Mouse (Mus musculus) myocyte (in vitro differentiated cells): ENCODE measurements around the gene Cda. TPM values are rescaled to one million over a fixed set of nuclear protein-coding genes. Genes with fewer than 3 reads are reported as not detected.

Experiments
- H3K27me3 ChIP-seq: one replicate; pipeline ENCODE4 v1.6.1; 2011; ENCODE audit not compliant: control insufficient read depth, insufficient read depth, insufficient read length
- H3K36me3 ChIP-seq: one replicate; pipeline ENCODE4 v1.6.1; 2011; ENCODE audit not compliant: control insufficient read depth, insufficient read depth
- H3K4me2 ChIP-seq: one replicate; pipeline ENCODE4 v1.6.1; 2011; ENCODE audit warnings: low read depth, control low read depth
- H3K4me3 ChIP-seq: one replicate; pipeline ENCODE4 v1.5.1; 2011; ENCODE audit warnings: mild to moderate bottlenecking, control low read depth, moderate library complexity
- H3K79me2 ChIP-seq: one replicate; pipeline ENCODE4 v1.6.1; 2011; ENCODE audit not compliant: control insufficient read depth, insufficient read depth
- H3ac ChIP-seq: one replicate; pipeline ENCODE4 v1.6.1; 2011; ENCODE audit not compliant: control insufficient read depth, insufficient read length
- CEBPB ChIP-seq: IDR thresholded peaks from 2 replicates; pipeline ENCODE4 v1.6.1; 2011; ENCODE audit warnings: mild to moderate bottlenecking, moderate library complexity; ENCODE audit not compliant: poor library complexity, insufficient read depth, severe bottlenecking
- E2F4 ChIP-seq: IDR thresholded peaks from one replicate; pipeline ENCODE4 v1.6.1; 2011; ENCODE audit warnings: mild to moderate bottlenecking, control low read depth, moderate library complexity; ENCODE audit not compliant: insufficient read depth
- MAX ChIP-seq: IDR thresholded peaks from one replicate; pipeline ENCODE4 v1.6.1; 2011; ENCODE audit warnings: low read depth, mild to moderate bottlenecking, control low read depth
- MYOD1 ChIP-seq, 3 experiments: IDR thresholded peaks; one replicate each; pipeline ENCODE4 v1.6.1; 2011; ENCODE audit warnings: control low read depth in 2 of 3, low read depth in 2 of 3, mild to moderate bottlenecking in 2 of 3, moderate library complexity in 1 of 3; ENCODE audit not compliant: insufficient read length in 2 of 3, control insufficient read depth in 1 of 3
- MYOG ChIP-seq, 3 experiments: IDR thresholded peaks; one replicate each; pipeline ENCODE4 v1.6.1; 2011; ENCODE audit warnings: control low read depth in 2 of 3, low read depth in 2 of 3, mild to moderate bottlenecking in 2 of 3; ENCODE audit not compliant: insufficient read length in 2 of 3, control insufficient read depth in 1 of 3, insufficient read depth in 1 of 3
- POLR2A ChIP-seq: IDR thresholded peaks from one replicate; pipeline ENCODE4 v1.6.1; 2011; ENCODE audit warnings: low read depth, mild to moderate bottlenecking, control low read depth, moderate library complexity; ENCODE audit not compliant: insufficient read length
- POLR2AphosphoS2 ChIP-seq: IDR thresholded peaks from one replicate; pipeline ENCODE4 v1.6.1; 2011; ENCODE audit warnings: low read depth, control low read depth; ENCODE audit not compliant: insufficient read length
- REST ChIP-seq: IDR thresholded peaks from one replicate; pipeline ENCODE4 v1.6.1; 2011; ENCODE audit warnings: mild to moderate bottlenecking, control low read depth, moderate library complexity; ENCODE audit not compliant: insufficient read depth, insufficient read length
- SRF ChIP-seq: IDR thresholded peaks from one replicate; pipeline ENCODE4 v1.6.1; 2011; ENCODE audit warnings: low read depth; ENCODE audit not compliant: control insufficient read depth, insufficient read length
- TCF12 ChIP-seq: IDR thresholded peaks from one replicate; pipeline ENCODE4 v1.6.1; 2011; ENCODE audit warnings: mild to moderate bottlenecking, control low read depth; ENCODE audit not compliant: poor library complexity, insufficient read depth, severe bottlenecking
- TCF3 ChIP-seq: IDR thresholded peaks from one replicate; pipeline ENCODE4 v1.6.1; 2011; ENCODE audit warnings: low read depth, control low read depth; ENCODE audit not compliant: insufficient read length
- USF1 ChIP-seq: IDR thresholded peaks from one replicate; pipeline ENCODE4 v1.6.1; 2011; ENCODE audit warnings: low read depth, mild to moderate bottlenecking, control low read depth, moderate library complexity
- polyA plus RNA-seq: library from polyadenylated mRNA; unstranded; fragments of >200 nt; fragmentation: generic; extraction: Trizol; gene quantifications from one replicate; pipeline ENCODE4 v1.2.1, GENCODE M21; 2012; ENCODE audit warnings: missing spikeins

Gene Cda
- polyA plus RNA-seq, 1 experiment: 6.0 TPM

- Histone ChIP-seq H3K4me3 (no peak overlapping the region), H3K36me3 (no peaks in the 10 kb centered on the region), H3K27me3 (no peaks in the 10 kb centered on the region), H3ac (no peak overlapping the region), H3K4me2 (no peak overlapping the region), H3K79me2 (no peaks in the 10 kb centered on the region)
- TF ChIP-seq MYOD1 (IDR thresholded peaks at IDR 0.05; ENCODE audit: control insufficient read depth in 1 of 3, insufficient read length in 2 of 3, low read depth in 2 of 3) (no peak), CEBPB (no peak), E2F4 (no peak), TCF12 (no peak), TCF3 (no peak), REST (no peak), POLR2A (peak; percentile 14)
Observed at GRCm38 (mm10) chr4:138313795-138314194, 54.0 kb downstream of the Cda start.

GRCm38 (mm10) chr4:138313021-138313420 lies 54.8 kb downstream of the Cda start:
- Histone ChIP-seq H3K27me3 (no peaks in the 10 kb centered on the region), H3K79me2 (no peaks in the 10 kb centered on the region), H3K36me3 (no peaks in the 10 kb centered on the region), H3K4me3 (no peak overlapping the region), H3K4me2 (no peak overlapping the region), H3ac (no peak overlapping the region)
- TF ChIP-seq MAX (no peak), SRF (no peak), MYOD1 (IDR thresholded peaks at IDR 0.05; ENCODE audit: control insufficient read depth in 1 of 3, insufficient read length in 2 of 3, low read depth in 2 of 3) (no peak), TCF12 (no peak), POLR2A (no peak), TCF3 (no peak), POLR2AphosphoS2 (no peak), REST (no peak), E2F4 (no peak), CEBPB (no peak), USF1 (no peak), MYOG (IDR thresholded peaks at IDR 0.05; ENCODE audit: control insufficient read depth in 1 of 3, insufficient read depth in 1 of 3, insufficient read length in 2 of 3, low read depth in 2 of 3) (no peak)

GRCm38 (mm10) chr4:138312105-138312504 lies 55.7 kb downstream of the Cda start:
- no peak overlapping the region for H3K4me3 ChIP-seq
- no peaks in the 10 kb centered on the region for H3K36me3 ChIP-seq
- H3ac ChIP-seq: no peak overlapping the region
- H3K79me2 ChIP-seq: no peaks in the 10 kb centered on the region
- no peaks in the 10 kb centered on the region for H3K27me3 ChIP-seq
- no peak for TF ChIP-seq REST
- no peak for TF ChIP-seq E2F4
- TF ChIP-seq MYOG (IDR thresholded peaks at IDR 0.05; ENCODE audit: control insufficient read depth in 1 of 3, insufficient read depth in 1 of 3, insufficient read length in 2 of 3, low read depth in 2 of 3): no peak
- no peak for TF ChIP-seq POLR2A
- TF ChIP-seq MYOD1 (IDR thresholded peaks at IDR 0.05; ENCODE audit: control insufficient read depth in 1 of 3, insufficient read length in 2 of 3, low read depth in 2 of 3): no peak
- TF ChIP-seq TCF3: no peak
- no peak for TF ChIP-seq TCF12
- no peak for TF ChIP-seq CEBPB
- TF ChIP-seq MAX: no peak
- no peak for TF ChIP-seq SRF
- TF ChIP-seq USF1: no peak
- TF ChIP-seq POLR2AphosphoS2: no peak
- no peak overlapping the region for H3K4me2 ChIP-seq

GRCm38 (mm10) chr4:138311595-138311994 lies 56.2 kb downstream of the Cda start:
- Histone ChIP-seq H3K4me2 (no peak overlapping the region), H3K79me2 (no peaks in the 10 kb centered on the region), H3ac (no peak overlapping the region), H3K36me3 (no peaks in the 10 kb centered on the region), H3K27me3 (no peaks in the 10 kb centered on the region), H3K4me3 (no peak overlapping the region)
- TF ChIP-seq POLR2A (no peak), TCF12 (no peak), CEBPB (no peak), POLR2AphosphoS2 (peak; percentile 67), E2F4 (no peak)

- Histone ChIP-seq H3K4me2 (no peak overlapping the region), H3K36me3 (no peaks in the 10 kb centered on the region), H3K79me2 (peaks cover 8% of the 10 kb centered on the region), H3ac (no peak overlapping the region), H3K4me3 (no peak overlapping the region), H3K27me3 (no peaks in the 10 kb centered on the region)
- TF ChIP-seq MYOD1 (IDR thresholded peaks at IDR 0.05; ENCODE audit: control insufficient read depth in 1 of 3, insufficient read length in 2 of 3, low read depth in 2 of 3): no peak
- no peak for TF ChIP-seq TCF12
- no peak for TF ChIP-seq SRF
- TF ChIP-seq E2F4: no peak
- TF ChIP-seq POLR2A: peak; percentile 14
- TF ChIP-seq MYOG (IDR thresholded peaks at IDR 0.05; ENCODE audit: control insufficient read depth in 1 of 3, insufficient read depth in 1 of 3, insufficient read length in 2 of 3, low read depth in 2 of 3): no peak
Observed at GRCm38 (mm10) chr4:138310311-138310910, 57.4 kb downstream of the Cda start.
